Mouse (Mus musculus) spleen, postnatal 36 days (tissue): ENCODE measurements at regions not wholly inside any gene's neighbourhood (a gene's known extent, or its start where the extent isn't known, plus 50 kb on each side); places are given as distances from the start of the nearest gene placed in this dataset.

Experiments
- DNase-seq, 2 experiments: peaks; one replicate each; pipeline ENCODE4 v3.0.0; 2022; ENCODE audit warnings: low spot score in 2 of 2, mixed read lengths in 1 of 2

- no peak for DNase-seq
Observed at GRCm38 (mm10) chr6:67151515-67151914, 86.5 kb upstream of the Serbp1 start.

- DNase-seq, result no peak
Observed at GRCm38 (mm10) chr6:67149425-67149824, 88.6 kb upstream of the Serbp1 start.

GRCm38 (mm10) chr6:67146708-67147107 is 91.3 kb upstream of the Serbp1 start:
- DNase-seq, result no peak

- no peak for DNase-seq
Observed at GRCm38 (mm10) chr6:67145969-67146368, 92.0 kb upstream of the Serbp1 start.

GRCm38 (mm10) chr6:67144946-67145716 is 92.8 kb upstream of the Serbp1 start:
- no peak for DNase-seq

- DNase-seq, result peak; percentile 59 to 66
Observed at GRCm38 (mm10) chr6:67142179-67142578, 95.8 kb upstream of the Serbp1 start.

- no peak for DNase-seq
Observed at GRCm38 (mm10) chr6:67140645-67141250, 97.2 kb upstream of the Serbp1 start.

GRCm38 (mm10) chr6:67139012-67139375 is 99.0 kb upstream of the Serbp1 start:
- no peak for DNase-seq

GRCm38 (mm10) chr6:67138302-67139011 is 99.5 kb upstream of the Serbp1 start:
- DNase-seq, result no peak

- no peak for DNase-seq
Observed at GRCm38 (mm10) chr6:67137482-67137881, 100.2 kb upstream of the Gadd45a start.

GRCm38 (mm10) chr6:67134915-67135314 is 97.7 kb upstream of the Gadd45a start:
- no peak for DNase-seq

GRCm38 (mm10) chr6:67130540-67131301 is 93.5 kb upstream of the Gadd45a start:
- no peak for DNase-seq

- DNase-seq, result no peak
Observed at GRCm38 (mm10) chr6:67129626-67130025, 92.4 kb upstream of the Gadd45a start.

GRCm38 (mm10) chr6:67128503-67129463 is 91.5 kb upstream of the Gadd45a start:
- peak; percentile 11 to 28 for DNase-seq

GRCm38 (mm10) chr6:67127727-67128126 is 90.5 kb upstream of the Gadd45a start:
- no peak for DNase-seq

- no peak for DNase-seq
Observed at GRCm38 (mm10) chr6:67125715-67126312, 88.6 kb upstream of the Gadd45a start.

GRCm38 (mm10) chr6:67124089-67124488 is 86.8 kb upstream of the Gadd45a start:
- DNase-seq, result no peak

GRCm38 (mm10) chr6:67123071-67123470 is 85.8 kb upstream of the Gadd45a start:
- DNase-seq, result no peak

- no peak for DNase-seq
Observed at GRCm38 (mm10) chr6:67116306-67116705, 79.0 kb upstream of the Gadd45a start.

GRCm38 (mm10) chr6:67115505-67116303 is 78.4 kb upstream of the Gadd45a start:
- no peak for DNase-seq
